Mouse (Mus musculus): Measurements from ENCODE around the gene Cpsf3. TPM values are rescaled to one million over a fixed set of nuclear protein-coding genes. Genes with fewer than 3 reads are reported as not detected.

Cpsf3 gene
- total RNA-seq, 4 experiments from 2014 or later, result 16.9 to 18.3 (median 17.5) TPM

DNA sequence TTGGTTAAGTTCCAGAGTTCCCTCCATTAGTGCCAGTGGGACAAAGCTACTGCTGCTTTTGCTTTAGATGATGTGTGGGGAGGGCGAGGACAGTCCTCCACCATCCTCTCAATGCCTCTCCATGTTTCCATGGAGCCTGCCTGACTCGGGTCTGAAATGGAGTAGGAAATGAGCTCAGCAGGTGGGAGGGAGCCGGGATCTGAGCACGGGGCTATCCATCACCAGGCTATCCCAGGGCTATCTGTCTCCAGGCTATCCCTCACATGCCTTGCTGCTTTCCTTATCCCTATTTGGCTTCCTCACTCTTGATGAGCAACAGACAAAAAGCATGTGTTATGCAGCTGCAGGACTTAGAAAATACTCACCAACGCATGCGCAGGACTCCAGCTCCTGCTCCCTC, 46.5 kb downstream of the Cpsf3 start:
- DNase-seq (ENCODE audit: low spot score in 2 of 2), result no peak

DNA sequence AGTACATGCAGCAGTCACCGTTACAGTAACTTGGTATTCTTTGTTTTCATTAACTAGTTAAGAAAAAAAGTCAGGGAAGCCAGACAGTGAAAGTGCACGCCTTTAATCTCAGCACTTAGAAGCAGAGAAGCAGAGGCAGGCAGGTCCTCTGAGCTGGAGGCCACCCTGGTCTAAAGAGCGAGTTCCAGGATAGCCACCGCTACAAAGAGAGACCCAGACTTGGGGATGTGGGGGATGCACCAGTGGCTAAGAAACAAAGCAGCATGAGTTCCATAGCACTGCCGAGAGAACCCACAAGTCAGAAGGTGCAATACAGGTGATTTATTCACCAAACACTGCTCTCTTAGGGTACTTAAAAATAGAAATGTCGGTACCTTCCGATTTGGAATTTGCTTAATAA, 47.8 kb downstream of the Cpsf3 start:
- DNase-seq (ENCODE audit: low spot score in 2 of 2), result no peak

GRCm38 (mm10) chr12:21333766-21334165, 48.6 kb downstream of the Cpsf3 start:
- no peak for DNase-seq (ENCODE audit: low spot score in 2 of 2)

- DNase-seq (ENCODE audit: low spot score in 2 of 2), result no peak
Observed at GRCm38 (mm10) chr12:21335869-21336268, 50.7 kb downstream of the Cpsf3 start.

DNA sequence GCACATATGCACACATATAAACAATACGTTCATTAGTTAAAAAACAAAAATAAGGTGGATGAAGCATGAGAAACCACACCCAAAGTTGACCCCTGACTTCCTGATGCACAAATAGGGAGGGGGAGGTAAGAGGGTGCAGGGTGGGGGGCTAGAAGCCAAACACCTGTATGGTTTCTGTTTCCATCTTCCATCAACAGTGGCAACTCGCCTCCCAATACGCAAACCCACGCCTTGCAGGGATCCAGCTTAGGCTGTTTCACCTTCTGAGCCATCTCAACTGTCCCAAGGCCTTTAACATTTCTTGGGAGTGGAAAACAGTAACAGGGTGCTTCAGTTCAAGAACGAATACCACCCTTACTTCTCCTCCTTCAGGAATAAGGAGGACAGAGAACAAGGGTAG, 52.0 kb downstream of the Cpsf3 start:
- DNase-seq (ENCODE audit: low spot score in 2 of 2), result no peak

DNA sequence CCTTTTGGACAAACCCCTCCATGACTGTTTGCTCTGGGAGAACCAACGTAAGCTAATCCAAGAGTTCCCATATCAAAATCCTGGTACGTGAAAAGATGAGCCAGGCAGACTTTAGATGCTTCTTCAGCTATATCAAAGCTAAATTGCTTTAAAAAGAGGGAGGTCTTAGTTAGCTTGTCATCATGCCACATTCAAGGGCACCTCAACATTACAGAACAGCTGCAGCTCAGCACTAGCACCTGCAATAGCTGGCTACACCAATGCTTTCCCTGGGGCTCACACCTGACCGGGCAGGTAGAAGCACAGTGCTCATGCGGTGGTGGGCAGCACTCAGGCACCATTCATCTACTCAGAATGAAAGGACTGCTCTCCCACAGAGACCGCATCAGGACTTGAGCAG, 55.5 kb downstream of the Cpsf3 start:
- DNase-seq (ENCODE audit: low spot score in 2 of 2), result no peak

- DNase-seq (ENCODE audit: low spot score in 2 of 2), result no peak
Observed at GRCm38 (mm10) chr12:21346972-21347371, 61.8 kb downstream of the Cpsf3 start.

GRCm38 (mm10) chr12:21350113-21350876, 65.1 kb downstream of the Cpsf3 start:
- no peak for DNase-seq (ENCODE audit: low spot score in 2 of 2)

GRCm38 (mm10) chr12:21353681-21354080, 68.5 kb downstream of the Cpsf3 start:
- DNase-seq (ENCODE audit: low spot score in 2 of 2), result no peak

GRCm38 (mm10) chr12:21362686-21363085, 77.5 kb downstream of the Cpsf3 start:
- no peak for DNase-seq (ENCODE audit: low spot score in 2 of 2)

GRCm38 (mm10) chr12:21363195-21363594, 78.0 kb downstream of the Cpsf3 start:
- no peak for DNase-seq (ENCODE audit: low spot score in 2 of 2)

Other genes with a start within 250 kb of the Cpsf3 start
- gene Itgb1bp1, start 893 bp downstream of the Cpsf3 start, total RNA-seq (2022), result 10 to 100 TPM; 40.3 to 53.1 (median 47.7) TPM
- gene Iah1, start 31.0 kb downstream of the Cpsf3 start, total RNA-seq (2022), result 1 to 10 TPM; 2.7 to 5.0 (median 3.7) TPM
- gene Adam17, start 88.2 kb downstream of the Cpsf3 start, total RNA-seq (2022), result 10 to 100 TPM; 12.7 to 21.5 (median 17.9) TPM
- gene Ywhaq, start 132.2 kb downstream of the Cpsf3 start, total RNA-seq (2022), result 10 to 100 TPM; 12.4 to 19.9 (median 19.0) TPM

All from gastrocnemius, adult 8-10 months (tissue).